ENCODE assay signal across 19 mouse cellular contexts in the genomic region with DNA sequence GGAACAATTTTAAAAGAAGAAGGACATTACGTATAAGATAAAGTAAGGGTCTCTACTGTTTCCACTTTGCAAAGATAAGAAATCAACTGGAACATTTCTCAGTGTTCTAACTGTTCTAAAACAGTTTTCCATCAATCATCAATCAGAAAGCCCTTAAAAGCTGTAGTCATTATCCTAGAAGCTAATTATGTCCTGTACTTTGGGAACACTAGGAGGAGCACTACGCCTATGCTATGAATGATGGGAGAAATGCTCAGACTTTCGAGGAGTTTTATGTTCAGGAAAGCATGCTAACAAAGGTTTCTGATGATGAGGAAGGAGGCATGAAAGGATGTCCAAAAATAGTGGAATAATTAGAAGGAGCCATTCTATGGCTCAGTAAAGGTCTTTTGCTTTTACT.
"Had no signal": no experiment of that assay in that cellular context is flagged by ENCODE, and none has a peak within 500 bp of the region (broad histone marks: within the 10 kb centered on the region; RNA-seq: fewer than 3 reads in every experiment).

No protein-coding gene starts in this region.

- H3K27ac ChIP-seq: limb, embryonic 12.5 days; limb, embryonic 15.5 days; liver, embryonic 14.5 days; macrophage; midbrain, embryonic 13.5 days had no signal

- H3K9me3 ChIP-seq: limb, embryonic 12.5 days; limb, embryonic 15.5 days; midbrain, embryonic 13.5 days had no signal

- H3K4me3 ChIP-seq: limb, embryonic 12.5 days; limb, embryonic 15.5 days; midbrain, embryonic 13.5 days had no signal

- H3K4me2 ChIP-seq: limb, embryonic 12.5 days; limb, embryonic 15.5 days; liver, embryonic 11.5 days; lung, embryonic 14.5 days; midbrain, embryonic 13.5 days had no signal

- H3K4me1 ChIP-seq: limb, embryonic 12.5 days; limb, embryonic 15.5 days; midbrain, embryonic 13.5 days had no signal

- DNase-seq: kidney, adult 18-20 months; kidney, postnatal 10 days; kidney, postnatal 36 days; left cerebral cortex, postnatal 4 days; liver, postnatal 0 days; lung, embryonic 14.5 days; right cerebral cortex, adult 18-20 months; right cerebral cortex, postnatal 14 days; right cerebral cortex, postnatal 4 days; thymus, postnatal 25 days had no signal

- ATAC-seq: intestine, embryonic 16.5 days; liver, postnatal 0 days; lung, postnatal 0 days; midbrain, embryonic 13.5 days; midbrain, embryonic 16.5 days had no signal

- H3K36me3 ChIP-seq: limb, embryonic 12.5 days; limb, embryonic 15.5 days; midbrain, embryonic 13.5 days had no signal

- H3K27me3 ChIP-seq: limb, embryonic 12.5 days; limb, embryonic 15.5 days; midbrain, embryonic 13.5 days had no signal

- H3K9ac ChIP-seq: limb, embryonic 12.5 days; limb, embryonic 15.5 days; liver, embryonic 14.5 days; liver, postnatal 0 days; lung, embryonic 14.5 days; midbrain, embryonic 13.5 days had no signal
